Mouse (Mus musculus) gastrocnemius, adult 2 months (tissue): ENCODE measurements around the gene Bnip2. TPM values are rescaled to one million over a fixed set of nuclear protein-coding genes. Genes with fewer than 3 reads are reported as not detected.
"Not testable (repeated sequence)": the region's sequence is repeated elsewhere in the genome, so short reads cannot be mapped to it uniquely, and the experiment has no call there.

Experiments
- DNase-seq: peaks from one replicate; pipeline ENCODE4 v3.0.0; 2022
- H3K27ac ChIP-seq: fragments of 200-600 bp; 2 replicates; pipeline ENCODE4 v1.8.1; 2022; ENCODE audit warnings: mild to moderate bottlenecking
- H3K4me3 ChIP-seq: fragments of 200-600 bp; 2 replicates; pipeline ENCODE4 v1.8.1; 2022; ENCODE audit warnings: mild to moderate bottlenecking, moderate library complexity
- CTCF ChIP-seq: fragments of 200-600 bp; IDR thresholded peaks from 2 replicates; pipeline ENCODE4 v1.8.1; 2022; ENCODE audit warnings: antibody characterized with exemption, mild to moderate bottlenecking, moderate library complexity
- intact Hi-C: fragments of 180-260 bp; cut with DNase I; formaldehyde crosslinking; loops from one replicate; pipeline ENCODE4 v1.15.1; 2025
- total RNA-seq, 2 experiments: library from RNA; stranded (reverse); gene quantifications; 2 replicates each; pipeline ENCODE4 v1.2.3; 2021

Bnip2 gene
- total RNA-seq, 2 experiments from 2014 or later = 80.0 to 99.7 TPM

GRCm38 (mm10) chr9:70015632-70016031, 26.4 kb downstream of the Bnip2 start:
- H3K4me3 ChIP-seq = no peak overlapping the region
- H3K27ac ChIP-seq = no peak overlapping the region
- intact Hi-C loops = loop anchor here (5.0 kb wide), 1 partner anchor 67 kb away; no protein-coding TSS in a partner anchor
- TF ChIP-seq CTCF = no peak
- no peak for DNase-seq

- Histone ChIP-seq H3K4me3 (no peak overlapping the region), H3K27ac (no peak overlapping the region)
- intact Hi-C loops = loop anchor here (5.0 kb wide), 1 partner anchor 63 kb away; no protein-coding TSS in a partner anchor
- no peak for DNase-seq
- peak; percentile 72 for TF ChIP-seq CTCF
These were observed 29.6 kb downstream of the Bnip2 start for GRCm38 (mm10) chr9:70018879-70019278.

- Histone ChIP-seq H3K27ac (no peak overlapping the region), H3K4me3 (no peak overlapping the region)
- intact Hi-C loops = no loop called here
- DNase-seq = no peak
- TF ChIP-seq CTCF = no peak
These were observed 32.3 kb downstream of the Bnip2 start for GRCm38 (mm10) chr9:70021610-70022009.

GRCm38 (mm10) chr9:70022083-70022482, 32.8 kb downstream of the Bnip2 start:
- no peak for TF ChIP-seq CTCF
- DNase-seq = no peak
- no peak overlapping the region for H3K4me3 ChIP-seq
- H3K27ac ChIP-seq = no peak overlapping the region
- intact Hi-C loops = no loop called here

GRCm38 (mm10) chr9:70023615-70024014, 34.3 kb downstream of the Bnip2 start:
- intact Hi-C loops, H3K4me3 ChIP-seq, H3K27ac ChIP-seq, DNase-seq: not testable (repeated sequence)

- no peak overlapping the region for H3K4me3 ChIP-seq
- intact Hi-C loops = loop anchor here (5.0 kb wide), 1 partner anchor 53 kb away; no protein-coding TSS in a partner anchor
- no peak for TF ChIP-seq CTCF
- no peak overlapping the region for H3K27ac ChIP-seq
- no peak for DNase-seq
These were observed 35.4 kb downstream of the Bnip2 start for GRCm38 (mm10) chr9:70024648-70025047.

GRCm38 (mm10) chr9:70025365-70026012, 36.2 kb downstream of the Bnip2 start:
- no peak overlapping the region for H3K27ac ChIP-seq
- no peak for TF ChIP-seq CTCF
- DNase-seq = no peak
- intact Hi-C loops = loop anchor here (5.0 kb wide), 1 partner anchor 52 kb away; no protein-coding TSS in a partner anchor
- H3K4me3 ChIP-seq = no peak overlapping the region

- no peak overlapping the region for H3K27ac ChIP-seq
- no peak for DNase-seq
- TF ChIP-seq CTCF = no peak
- intact Hi-C loops = no loop called here
- H3K4me3 ChIP-seq = no peak overlapping the region
These were observed 42.9 kb downstream of the Bnip2 start for GRCm38 (mm10) chr9:70032167-70032566.

- H3K27ac ChIP-seq = no peak overlapping the region
- DNase-seq = no peak
- intact Hi-C loops = no loop called here
- H3K4me3 ChIP-seq = no peak overlapping the region
- TF ChIP-seq CTCF = no peak
These were observed 43.8 kb downstream of the Bnip2 start for GRCm38 (mm10) chr9:70033056-70033455.

GRCm38 (mm10) chr9:70034702-70035101, 45.4 kb downstream of the Bnip2 start:
- DNase-seq = no peak
- H3K4me3 ChIP-seq = no peak overlapping the region
- TF ChIP-seq CTCF = no peak
- no peak overlapping the region for H3K27ac ChIP-seq
- intact Hi-C loops = no loop called here

GRCm38 (mm10) chr9:70036646-70037045, 47.4 kb downstream of the Bnip2 start:
- TF ChIP-seq CTCF = no peak
- no peak overlapping the region for H3K27ac ChIP-seq
- intact Hi-C loops = no loop called here
- H3K4me3 ChIP-seq = no peak overlapping the region
- no peak for DNase-seq

GRCm38 (mm10) chr9:70037988-70038387, 48.7 kb downstream of the Bnip2 start, which contains the start of gene Gcnt3:
Gene Gcnt3 (minus strand): TSS chr9:70038088.
- Histone ChIP-seq H3K27ac (no peak within 1 kb of the TSS), H3K4me3 (no peak within 1 kb of the TSS)
- DNase-seq = no peak
- intact Hi-C loops = no loop called here
- no peak for TF ChIP-seq CTCF

GRCm38 (mm10) chr9:70039597-70040385, 50.5 kb downstream of the Bnip2 start:
- TF ChIP-seq CTCF = no peak
- DNase-seq = no peak
- Histone ChIP-seq H3K27ac (no peak overlapping the region), H3K4me3 (no peak overlapping the region)
- intact Hi-C loops = no loop called here
